ENCODE assay signal across 9 mouse cellular contexts in genomic region chr6:142040306-142041175, GRCm38 (mm10). TPM values are rescaled to one million over a fixed set of nuclear protein-coding genes. Genes with fewer than 3 reads are reported as not detected.
DNase-seq lines count a peak whose midpoint lies in the region; ATAC-seq and TF ChIP-seq lines count a peak whose summit lies in the region.
"Had no signal": no experiment of that assay in that cellular context is flagged by ENCODE, and none has a peak within 500 bp of the region (broad histone marks: within the 10 kb centered on the region; RNA-seq: fewer than 3 reads in every experiment).

No protein-coding gene starts in this region.

- TF ChIP-seq CTCF in heart, postnatal 0 days (IDR thresholded peaks at IDR 0.05; ENCODE audit: low read depth), result peak; percentile 63
- TF ChIP-seq CTCF in lung, postnatal 0 days (IDR thresholded peaks at IDR 0.05), result peak; percentile 80
- TF ChIP-seq CTCF in thymus, adult 2 months (IDR thresholded peaks at IDR 0.05; ENCODE audit: borderline replicate concordance, control insufficient read depth, extremely low read depth, insufficient read depth, low read length, poor library complexity), result no peak

- ATAC-seq in heart, postnatal 0 days (ENCODE audit: insufficient read depth, low read depth), result no peak; the same call in 1 of the 2 replicates
- ATAC-seq in heart, embryonic 12.5 days (ENCODE audit: insufficient number of reproducible peaks, low FRiP score), result no peak
- peak; percentile 65 for ATAC-seq in lung, postnatal 0 days

- no peaks in the 10 kb centered on the region for H3K27me3 ChIP-seq in heart, postnatal 0 days (ENCODE audit: control insufficient read depth, insufficient read depth, low read length)
- no peaks in the 10 kb centered on the region for H3K27me3 ChIP-seq in heart, embryonic 12.5 days (replicated peaks)
- no peaks in the 10 kb centered on the region for H3K27me3 ChIP-seq in lung, postnatal 0 days (replicated peaks; ENCODE audit: insufficient read depth, low read length)
- no peaks in the 10 kb centered on the region for H3K27me3 ChIP-seq in thymus, adult 2 months (ENCODE audit: control insufficient read depth, insufficient read depth, low read length)

- H3K4me3 ChIP-seq in heart, postnatal 0 days (ENCODE audit: low read depth, low read length), result no peak overlapping the region
- H3K4me3 ChIP-seq in heart, embryonic 12.5 days, result no peak overlapping the region
- H3K4me3 ChIP-seq in lung, postnatal 0 days (ENCODE audit: low read depth, low read length), result no peak overlapping the region
- H3K4me3 ChIP-seq in thymus, adult 2 months (ENCODE audit: control insufficient read depth, insufficient read depth, low read length), result no peak overlapping the region

- no peak for TF ChIP-seq POLR2A in thymus, adult 2 months (IDR thresholded peaks at IDR 0.05; ENCODE audit: control insufficient read depth, extremely low read depth, insufficient read depth, low read length, poor library complexity)

- H3K9me3 ChIP-seq in heart, postnatal 0 days (replicated peaks; ENCODE audit: control insufficient read depth, low read length), result no peaks in the 10 kb centered on the region
- no peaks in the 10 kb centered on the region for H3K9me3 ChIP-seq in heart, embryonic 12.5 days (replicated peaks)
- no peaks in the 10 kb centered on the region for H3K9me3 ChIP-seq in lung, postnatal 0 days (ENCODE audit: low read length)

- DNase-seq in heart, postnatal 0 days (ENCODE audit: low spot score), result peak; percentile 46
- DNase-seq in cerebellum, adult 9-11 months, result peak; percentile 2
- DNase-seq in heart, postnatal 10 days, result peak; percentile 12 to 51
- DNase-seq in kidney, postnatal 25 days, result peak; percentile 34 to 53
- DNase-seq in lung, postnatal 0 days (ENCODE audit: low spot score), result peak; percentile 90
- peak; percentile 40 to 54 for DNase-seq in right cerebral cortex, adult 2 months (ENCODE audit: low spot score in 2 of 2)
- no peak for DNase-seq in thymus, adult 2 months

- intact Hi-C loops in heart, postnatal 10 days (cut with DNase I), result loop anchor here (5.0 kb wide), 1 partner anchor 553 kb away; no protein-coding TSS in a partner anchor

- no peak overlapping the region for H3K27ac ChIP-seq in heart, postnatal 0 days (ENCODE audit: low read depth)
- no peak overlapping the region for H3K27ac ChIP-seq in heart, embryonic 12.5 days (ENCODE audit: poor library complexity, severe bottlenecking)
- H3K27ac ChIP-seq in lung, postnatal 0 days (ENCODE audit: low read length), result no peak overlapping the region
- no peak overlapping the region for H3K27ac ChIP-seq in thymus, adult 2 months (ENCODE audit: control insufficient read depth, insufficient read depth, low read length)

- no peak overlapping the region for H3K4me2 ChIP-seq in heart, postnatal 0 days (ENCODE audit: low read depth, low read length)
- no peak overlapping the region for H3K4me2 ChIP-seq in heart, embryonic 12.5 days
- H3K4me2 ChIP-seq in lung, postnatal 0 days (replicated peaks; ENCODE audit: low read depth, low read length), result no peak overlapping the region

- H3K4me1 ChIP-seq in heart, postnatal 0 days (ENCODE audit: control insufficient read depth, insufficient read depth), result no peaks in the 10 kb centered on the region
- no peaks in the 10 kb centered on the region for H3K4me1 ChIP-seq in heart, embryonic 12.5 days (replicated peaks)
- H3K4me1 ChIP-seq in lung, postnatal 0 days (ENCODE audit: insufficient read depth, low read depth, low read length), result no peaks in the 10 kb centered on the region
- H3K4me1 ChIP-seq in thymus, adult 2 months (replicated peaks; ENCODE audit: control insufficient read depth, insufficient read depth, low read length), result no peaks in the 10 kb centered on the region

- H3K36me3 ChIP-seq in heart, postnatal 0 days (replicated peaks; ENCODE audit: control insufficient read depth, insufficient read depth, low read length), result no peaks in the 10 kb centered on the region
- no peaks in the 10 kb centered on the region for H3K36me3 ChIP-seq in heart, embryonic 12.5 days
- no peaks in the 10 kb centered on the region for H3K36me3 ChIP-seq in lung, postnatal 0 days (ENCODE audit: insufficient read depth, low read length)
- no peaks in the 10 kb centered on the region for H3K36me3 ChIP-seq in thymus, adult 2 months (ENCODE audit: control insufficient read depth, insufficient read depth, low read length)

- WGBS in heart, postnatal 0 days, result 51% methylated on average over 16 of the region's 16 CpGs
- 53% methylated on average over 16 of the region's 16 CpGs for WGBS in heart, embryonic 12.5 days
- WGBS in lung, postnatal 0 days, result 42% methylated on average over 16 of the region's 16 CpGs
- WGBS in thymus, adult 2 months, result 42% methylated on average over 16 of the region's 16 CpGs

- no peak overlapping the region for H3K9ac ChIP-seq in heart, postnatal 0 days (replicated peaks; ENCODE audit: low read depth, low read length)
- H3K9ac ChIP-seq in heart, embryonic 12.5 days, result no peak overlapping the region
- H3K9ac ChIP-seq in lung, postnatal 0 days (replicated peaks; ENCODE audit: low read depth), result no peak overlapping the region

- TF ChIP-seq EP300 in heart, postnatal 0 days (IDR thresholded peaks at IDR 0.05; ENCODE audit: low read depth), result no peak
- no peak for TF ChIP-seq EP300 in lung, postnatal 0 days (IDR thresholded peaks at IDR 0.05)

RNA-seq across cellular contexts. Expression of gene Gm6614, which starts 29.3 kb away (rescaled TPM):
- total RNA-seq in heart, postnatal 0 days (2014; rRNA removed; ENCODE audit: low replicate concordance), result not detected in 2 replicates
- not detected in 2 replicates for polyA plus RNA-seq in heart, postnatal 0 days (2015; fragmentation: Nextera tagmentation; extraction: Ambion mirVana)
- not detected in 2 replicates for polyA plus RNA-seq in heart, embryonic 12.5 days (2016; fragmentation: Nextera tagmentation; extraction: Ambion mirVana)
- not detected for total RNA-seq in heart, postnatal 10 days (2021)
- 0.08 TPM in 1 of 2 replicates, not detected in the other for polyA plus RNA-seq in lung, postnatal 0 days (2015; fragmentation: Nextera tagmentation; extraction: Ambion mirVana)
- not detected in 2 replicates for polyA plus RNA-seq in thymus, adult 2 months (2012; rRNA removed)
- total RNA-seq: left cerebral cortex, adult 8-10 months had no signal
